Mouse (Mus musculus): ENCODE data around the gene Sln.

Gene Sln

GRCm38 (mm10) chr9:53849864-53850263 is at the start of gene Sln:
Gene Sln, plus strand, starts transcription at chr9:53850164.
- DNase-seq (ENCODE audit: low spot score): no peak

- DNase-seq (ENCODE audit: low spot score): no peak
Observed at GRCm38 (mm10) chr9:53802921-53803320, 47.0 kb upstream of the Sln start.

- DNase-seq (ENCODE audit: low spot score): no peak
Observed at GRCm38 (mm10) chr9:53806496-53807086, 43.4 kb upstream of the Sln start.

GRCm38 (mm10) chr9:53813418-53813817 is 36.5 kb upstream of the Sln start:
- DNase-seq (ENCODE audit: low spot score): no peak

GRCm38 (mm10) chr9:53818760-53819159 is 31.2 kb upstream of the Sln start:
- peak; percentile 61 for DNase-seq (ENCODE audit: low spot score)

GRCm38 (mm10) chr9:53825318-53825717 is 24.6 kb upstream of the Sln start:
- DNase-seq (ENCODE audit: low spot score): no peak

- DNase-seq (ENCODE audit: low spot score): peak; percentile 59
Observed at GRCm38 (mm10) chr9:53829081-53829865, 20.7 kb upstream of the Sln start.

GRCm38 (mm10) chr9:53829866-53830209 is 20.1 kb upstream of the Sln start:
- no peak for DNase-seq (ENCODE audit: low spot score)

- no peak for DNase-seq (ENCODE audit: low spot score)
Observed at GRCm38 (mm10) chr9:53835039-53835438, 14.9 kb upstream of the Sln start.

GRCm38 (mm10) chr9:53835976-53836375 is 14.0 kb upstream of the Sln start:
- no peak for DNase-seq (ENCODE audit: low spot score)

- no peak for DNase-seq (ENCODE audit: low spot score)
Observed at GRCm38 (mm10) chr9:53838816-53839215, 11.1 kb upstream of the Sln start.

GRCm38 (mm10) chr9:53848548-53848947 is 1.4 kb upstream of the Sln start:
- peak; percentile 39 for DNase-seq (ENCODE audit: low spot score)

- DNase-seq (ENCODE audit: low spot score): no peak
Observed at GRCm38 (mm10) chr9:53852158-53852557, 2.2 kb downstream of the Sln start.

GRCm38 (mm10) chr9:53853672-53854071 is 3.7 kb downstream of the Sln start:
- DNase-seq (ENCODE audit: low spot score): no peak

GRCm38 (mm10) chr9:53854525-53854924 is 4.6 kb downstream of the Sln start:
- no peak for DNase-seq (ENCODE audit: low spot score)

GRCm38 (mm10) chr9:53857864-53858263 is 7.9 kb downstream of the Sln start:
- no peak for DNase-seq (ENCODE audit: low spot score)

- DNase-seq (ENCODE audit: low spot score): no peak
Observed at GRCm38 (mm10) chr9:53873239-53873638, 23.3 kb downstream of the Sln start.

GRCm38 (mm10) chr9:53877423-53877822 is 27.5 kb downstream of the Sln start:
- no peak for DNase-seq (ENCODE audit: low spot score)

GRCm38 (mm10) chr9:53883588-53884280 is 33.8 kb downstream of the Sln start:
- no peak for DNase-seq (ENCODE audit: low spot score)

- DNase-seq (ENCODE audit: low spot score): peak; percentile 77
Observed at GRCm38 (mm10) chr9:53890075-53890474, 40.1 kb downstream of the Sln start.

- DNase-seq (ENCODE audit: low spot score): no peak
Observed at GRCm38 (mm10) chr9:53895827-53896226, 45.9 kb downstream of the Sln start.

- DNase-seq (ENCODE audit: low spot score): peak; percentile 65
Observed at GRCm38 (mm10) chr9:53899836-53900235, 49.9 kb downstream of the Sln start.

GRCm38 (mm10) chr9:53903215-53903842 is 53.4 kb downstream of the Sln start:
- DNase-seq (ENCODE audit: low spot score): no peak
